8 mouse cellular contexts compared by ENCODE assay signal in genomic region chr5:21185764-21186685, GRCm38 (mm10). TPM values are rescaled to one million over a fixed set of nuclear protein-coding genes. Genes with fewer than 3 reads are reported as not detected.
DNase-seq lines count a peak whose midpoint lies in the region; ATAC-seq lines count a peak whose summit lies in the region.

Gene Gsap, plus strand, starts transcription at chr5:21186255.

- peak within 1 kb of the TSS; percentile 81 for H3K27ac ChIP-seq in embryonic facial prominence, embryonic 10.5 days (replicated peaks)
- H3K27ac ChIP-seq in limb, embryonic 15.5 days = no peak within 1 kb of the TSS
- H3K27ac ChIP-seq in midbrain, embryonic 16.5 days (ENCODE audit: low read length) = no peak within 1 kb of the TSS

- peak within 1 kb of the TSS; percentile 68 for H3K4me3 ChIP-seq in embryonic facial prominence, embryonic 10.5 days
- peak within 1 kb of the TSS; percentile 58 for H3K4me3 ChIP-seq in limb, embryonic 15.5 days
- peak within 1 kb of the TSS; percentile 45 for H3K4me3 ChIP-seq in midbrain, embryonic 16.5 days (ENCODE audit: low read depth, low read length)

- peak; percentile 71 for DNase-seq in layer of hippocampus, adult 11-12 months (ENCODE audit: low spot score)
- DNase-seq in layer of hippocampus, adult 9-10 months (ENCODE audit: low spot score) = no peak
- DNase-seq in embryonic facial prominence, embryonic 10.5 days (ENCODE audit: low spot score) = peak; percentile 66
- peak; percentile 99 for DNase-seq in heart, adult 11 months
- DNase-seq in kidney, adult 11 months = peak; percentile 87
- peak; percentile 74 to 75 for DNase-seq in spleen, adult 18-20 months

- peak within 1 kb of the TSS; percentile 42 for H3K9ac ChIP-seq in limb, embryonic 15.5 days
- peak within 1 kb of the TSS; percentile 76 for H3K9ac ChIP-seq in midbrain, embryonic 16.5 days (ENCODE audit: low read depth, low read length)

- peaks cover 25% of the 10 kb centered on the region for H3K4me1 ChIP-seq in embryonic facial prominence, embryonic 10.5 days
- peaks cover 12% of the 10 kb centered on the region; the same call in 1 of the 2 replicates for H3K4me1 ChIP-seq in limb, embryonic 15.5 days
- no peaks in the 10 kb centered on the region; the same call in none of the 2 replicates for H3K4me1 ChIP-seq in midbrain, embryonic 16.5 days (ENCODE audit: control insufficient read depth, insufficient read depth, low read length)

- no peaks in the 10 kb centered on the region; the same call in 1 of the 2 replicates for H3K9me3 ChIP-seq in embryonic facial prominence, embryonic 10.5 days
- H3K9me3 ChIP-seq in limb, embryonic 15.5 days = no peaks in the 10 kb centered on the region
- no peaks in the 10 kb centered on the region for H3K9me3 ChIP-seq in midbrain, embryonic 16.5 days (replicated peaks; ENCODE audit: control insufficient read depth, low read length, poor library complexity, severe bottlenecking)

- peak within 1 kb of the TSS; percentile 90 for H3K4me2 ChIP-seq in limb, embryonic 15.5 days
- peak within 1 kb of the TSS; percentile 66 for H3K4me2 ChIP-seq in midbrain, embryonic 16.5 days (ENCODE audit: low read length)

- H3K36me3 ChIP-seq in embryonic facial prominence, embryonic 10.5 days (replicated peaks) = no peaks in the 10 kb centered on the region
- H3K36me3 ChIP-seq in limb, embryonic 15.5 days = no peaks in the 10 kb centered on the region
- H3K36me3 ChIP-seq in midbrain, embryonic 16.5 days (ENCODE audit: control insufficient read depth, insufficient read depth, low read length) = no peaks in the 10 kb centered on the region

- 4% methylated on average over 43 of the region's 43 CpGs for whole genome bisulfite sequencing in embryonic facial prominence, embryonic 10.5 days
- WGBS in limb, embryonic 15.5 days = 5% methylated on average over 43 of the region's 43 CpGs
- 4% methylated on average over 42 of the region's 43 CpGs for WGBS in midbrain, embryonic 16.5 days

- peaks cover 36% of the 10 kb centered on the region for H3K27me3 ChIP-seq in embryonic facial prominence, embryonic 10.5 days (replicated peaks; ENCODE audit: low read depth, poor library complexity, severe bottlenecking)
- 0 out of 2 replicates have a peak, but pooled peaks cover 3% of the 10 kb centered on the region for H3K27me3 ChIP-seq in limb, embryonic 15.5 days
- no peaks in the 10 kb centered on the region for H3K27me3 ChIP-seq in midbrain, embryonic 16.5 days (ENCODE audit: control insufficient read depth, insufficient read depth, low read depth, low read length)

- ATAC-seq in limb, embryonic 15.5 days (ENCODE audit: insufficient number of reproducible peaks, low FRiP score, low TSS enrichment, low read depth) = peak; percentile 65
- ATAC-seq in midbrain, embryonic 16.5 days = peak; percentile 91

RNA-seq across cellular contexts. Expression of gene Gsap, which starts in this region (rescaled TPM):
- 0.85 and 1.5 TPM in 2 replicates for polyA plus RNA-seq in embryonic facial prominence, embryonic 10.5 days (2016; fragmentation: Nextera tagmentation; extraction: Ambion mirVana)
- polyA plus RNA-seq in limb, embryonic 15.5 days (2015; fragmentation: Nextera tagmentation; extraction: Ambion mirVana) = 2.8 TPM in 2 replicates
- polyA plus RNA-seq in midbrain, embryonic 16.5 days (2015; fragmentation: Nextera tagmentation; extraction: Ambion mirVana) = 10.6 and 12.4 TPM in 2 replicates
